In genomic region chr16:95234891-95235548, GRCm38 (mm10) we compare ENCODE assay signal across 16 mouse cellular contexts. TPM values are rescaled to one million over a fixed set of nuclear protein-coding genes. Genes with fewer than 3 reads are reported as not detected.
"Had no signal": no experiment of that assay in that cellular context is flagged by ENCODE, and none has a peak within 500 bp of the region (broad histone marks: within the 10 kb centered on the region; RNA-seq: fewer than 3 reads in every experiment).

No protein-coding gene starts in this region.

- H3K4me2 ChIP-seq: limb, embryonic 13.5 days; liver, embryonic 12.5 days; neural tube, embryonic 15.5 days had no signal

- DNase-seq: kidney, adult 18-20 months; kidney, postnatal 10 days; kidney, postnatal 4 days; left cerebral cortex, postnatal 4 days; midbrain, embryonic 14.5 days; right cerebral cortex, adult 18-20 months; right cerebral cortex, postnatal 25 days; thymus, postnatal 4 days had no signal

- H3K36me3 ChIP-seq: limb, embryonic 13.5 days; liver, embryonic 12.5 days; midbrain, embryonic 10.5 days; neural tube, embryonic 15.5 days had no signal

- H3K27me3 ChIP-seq: limb, embryonic 13.5 days; liver, embryonic 12.5 days; neural tube, embryonic 15.5 days had no signal

- ATAC-seq: hindbrain, embryonic 16.5 days; inflammation-experienced regulatory T-cells, adult 6 months; liver, embryonic 12.5 days had no signal

- H3K4me1 ChIP-seq: liver, embryonic 12.5 days; midbrain, embryonic 10.5 days; neural tube, embryonic 15.5 days had no signal

- H3K27ac ChIP-seq: layer of hippocampus, adult 2 months; limb, embryonic 13.5 days; liver, embryonic 12.5 days; midbrain, embryonic 10.5 days; neural tube, embryonic 15.5 days had no signal

- H3K9ac ChIP-seq: limb, embryonic 13.5 days; liver, embryonic 12.5 days; neural tube, embryonic 15.5 days had no signal

- H3K4me3 ChIP-seq: layer of hippocampus, adult 2 months; limb, embryonic 13.5 days; liver, embryonic 12.5 days; midbrain, embryonic 10.5 days; myocyte; neural tube, embryonic 15.5 days had no signal

- H3K9me3 ChIP-seq: limb, embryonic 13.5 days; liver, embryonic 12.5 days; midbrain, embryonic 10.5 days; neural tube, embryonic 15.5 days had no signal

RNA-seq across cellular contexts. Expression of gene Kcnj15, which starts 22.3 kb away (rescaled TPM):
- polyA plus RNA-seq: midbrain, embryonic 14.5 days had no signal
